Mouse (Mus musculus) neural tube, embryonic 14.5 days (tissue): ENCODE data around the gene Tbc1d7. TPM values are rescaled to one million over a fixed set of nuclear protein-coding genes. Genes with fewer than 3 reads are reported as not detected.

Source experiments
- ATAC-seq: fragments of 200-750 bp; cut with Nextera tagmentation; 2 replicates; pipeline ENCODE4 v1.8.0; 2017; ENCODE audit warnings: low read depth, mild to moderate bottlenecking, moderate TSS enrichment, moderate library complexity
- H3K27ac ChIP-seq: fragments of 300-500 bp; sonication (generic); 2 replicates; pipeline ENCODE4 v1.5.1; 2014; ENCODE audit warnings: low read depth, mild to moderate bottlenecking, control low read depth, low read length, moderate library complexity, mixed read lengths
- H3K27me3 ChIP-seq: fragments of 300-500 bp; sonication (generic); 2 replicates; pipeline ENCODE4 v1.6.1; 2014; ENCODE audit warnings: low read length; ENCODE audit not compliant: control insufficient read depth, insufficient read depth
- H3K36me3 ChIP-seq: fragments of 300-500 bp; sonication (generic); 2 replicates; pipeline ENCODE4 v1.6.1; 2014; ENCODE audit warnings: low read length, mixed read lengths; ENCODE audit not compliant: control insufficient read depth, insufficient read depth
- H3K4me1 ChIP-seq: fragments of 300-500 bp; sonication (generic); 2 replicates; pipeline ENCODE4 v1.6.1; 2014; ENCODE audit warnings: low read length; ENCODE audit not compliant: control insufficient read depth, insufficient read depth
- H3K4me2 ChIP-seq: fragments of 300-500 bp; sonication (generic); 2 replicates; pipeline ENCODE4 v1.6.1; 2014; ENCODE audit warnings: mild to moderate bottlenecking, low read depth, low read length, control low read depth
- H3K4me3 ChIP-seq: fragments of 300-500 bp; sonication (generic); 2 replicates; pipeline ENCODE4 v1.5.1; 2014; ENCODE audit warnings: low read depth, low read length, control low read depth, mixed read lengths
- H3K9ac ChIP-seq: fragments of 300-500 bp; sonication (generic); replicated peaks from 2 replicates; pipeline ENCODE4 v1.6.1; 2014; ENCODE audit warnings: low read depth, mild to moderate bottlenecking, control low read depth, low read length, mixed read lengths
- H3K9me3 ChIP-seq: fragments of 300-500 bp; sonication (generic); 2 replicates; pipeline ENCODE4 v1.6.1; 2016; ENCODE audit warnings: low read length; ENCODE audit not compliant: control insufficient read depth
- WGBS: fragments of 180-500 bp; shearing (Covaris S2); extraction: QIAGEN DNeasy Blood & Tissue Kit; methylation state at CpG from one replicate; pipeline ENCODE4 v1.1.7; 2014; 5-methylcytosine and 5-hydroxymethylcytosine counted together
- polyA plus RNA-seq: library from polyadenylated mRNA; unstranded; fragments of >200 nt; fragmentation: Nextera tagmentation; extraction: Ambion mirVana; gene quantifications from 2 replicates; pipeline ENCODE4 v1.2.1, GENCODE M21; 2014

Tbc1d7 gene
- polyA plus RNA-seq, 1 experiment from 2014 or later = 89.5 TPM

DNA sequence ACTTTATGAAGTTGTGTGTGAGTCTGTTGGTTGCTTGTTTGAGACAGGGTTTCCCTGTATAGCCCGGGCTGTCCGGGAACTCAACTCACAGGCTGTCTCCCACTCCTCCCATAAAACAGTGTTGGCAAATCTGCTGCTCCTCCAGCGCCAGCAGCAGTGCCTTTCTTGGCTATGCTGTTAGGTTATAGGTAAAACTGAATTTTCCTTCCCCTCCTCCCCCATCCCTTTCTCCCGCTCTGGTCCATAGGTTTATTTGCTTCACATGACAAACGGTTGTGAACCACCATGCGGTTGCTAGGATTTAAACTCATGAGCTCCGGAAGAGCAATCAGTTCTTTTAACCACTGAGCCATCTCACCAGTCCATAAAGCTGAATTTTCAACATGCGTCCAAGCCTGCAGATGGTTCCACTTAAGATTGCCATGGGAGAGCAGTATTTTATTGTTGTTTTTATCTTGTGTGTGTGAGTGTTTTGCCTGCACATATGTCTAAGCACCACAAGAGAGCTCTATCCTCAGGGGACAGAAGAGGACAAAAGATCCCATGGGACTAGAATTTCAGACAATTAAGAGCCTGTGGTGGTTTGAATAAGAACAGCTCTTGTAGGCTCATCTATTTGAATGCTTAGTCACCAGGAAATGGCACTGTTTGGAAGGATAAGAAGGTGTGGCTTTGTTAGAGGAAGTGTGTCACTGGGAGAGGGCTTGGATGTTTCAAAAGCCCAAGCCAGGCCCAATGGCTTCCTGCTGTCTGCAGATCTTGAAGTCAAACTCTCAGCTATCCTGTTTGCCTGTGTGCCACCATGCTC lies 12.2 kb upstream of the Tbc1d7 start:
- Histone ChIP-seq H3K36me3 (no peaks in the 10 kb centered on the region), H3K27ac (no peak overlapping the region), H3K4me3 (peak overlapping the region; percentile 20; the same call in 1 of the 2 replicates), H3K4me1 (no peaks in the 10 kb centered on the region), H3K9ac (no peak overlapping the region), H3K27me3 (no peaks in the 10 kb centered on the region), H3K9me3 (no peaks in the 10 kb centered on the region), H3K4me2 (peak overlapping the region; percentile 41)
- 31% methylated on average over 8 of the region's 8 CpGs for WGBS
- peak; percentile 54; the same call in 1 of the 2 replicates for ATAC-seq

DNA sequence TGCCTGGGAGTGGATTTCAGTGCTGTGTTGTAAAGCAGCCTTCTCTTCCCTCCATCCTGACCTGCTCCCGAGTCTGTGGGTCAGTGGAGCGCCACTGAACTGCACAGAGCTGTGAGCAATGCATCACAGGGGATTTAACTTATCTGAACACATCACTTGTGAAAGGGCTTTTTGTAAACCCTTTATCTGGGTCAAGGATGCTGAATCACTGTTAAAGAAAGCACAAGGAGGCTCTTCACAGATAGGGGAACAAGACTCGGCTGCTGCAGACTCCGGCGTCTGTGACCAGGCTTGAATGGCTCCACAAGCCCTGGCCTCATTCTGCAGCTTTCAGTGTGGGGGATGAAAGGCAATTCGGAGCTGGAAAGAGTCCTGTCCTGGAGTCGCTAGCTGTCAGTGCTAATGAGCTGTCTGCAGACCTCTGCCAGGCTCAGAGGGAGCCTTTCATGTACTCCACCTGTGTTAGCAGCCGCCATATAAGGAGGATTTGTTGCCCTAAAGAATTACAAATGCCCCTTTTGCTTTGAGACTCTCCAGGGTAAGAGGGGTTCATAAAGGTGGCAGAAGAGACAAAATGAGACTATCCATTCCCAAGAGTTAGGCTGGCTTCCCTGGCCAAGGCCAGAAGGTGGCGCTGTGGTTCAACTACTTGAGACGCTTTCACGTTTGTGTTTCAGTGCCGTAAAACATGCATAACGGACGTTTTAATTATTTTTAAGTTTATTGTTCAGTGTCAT lies 11.3 kb upstream of the Tbc1d7 start:
- Histone ChIP-seq H3K4me1 (no peaks in the 10 kb centered on the region), H3K27me3 (no peaks in the 10 kb centered on the region), H3K27ac (no peak overlapping the region), H3K36me3 (no peaks in the 10 kb centered on the region), H3K4me3 (peak overlapping the region; percentile 20; the same call in 1 of the 2 replicates), H3K9ac (no peak overlapping the region), H3K4me2 (peak overlapping the region; percentile 41), H3K9me3 (no peaks in the 10 kb centered on the region)
- peak; percentile 66; the same call in 1 of the 2 replicates for ATAC-seq
- 17% methylated on average over 14 of the region's 14 CpGs for WGBS

DNA sequence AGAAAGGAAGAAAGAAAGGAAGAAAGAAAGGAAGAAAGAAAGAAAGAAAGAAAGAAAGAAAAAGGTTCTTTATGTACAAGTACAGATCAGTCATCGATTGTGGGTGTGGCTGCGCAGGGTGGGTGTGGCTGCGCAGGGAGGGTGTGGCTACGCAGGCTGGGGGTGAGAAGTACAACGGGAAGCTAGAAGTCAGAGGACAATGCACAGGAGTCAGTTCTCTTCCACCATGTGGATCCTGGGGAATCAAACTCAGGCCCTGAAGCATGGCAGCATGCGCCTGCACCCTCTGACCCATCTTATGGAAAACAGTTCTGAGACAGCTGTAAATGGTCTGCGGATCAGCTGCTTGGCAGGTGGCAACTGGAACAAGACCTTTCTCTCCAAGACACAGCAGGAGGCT lies 9.8 kb upstream of the Tbc1d7 start:
- no peaks in the 10 kb centered on the region for H3K27me3 ChIP-seq
- H3K4me2 ChIP-seq = no peak overlapping the region
- H3K36me3 ChIP-seq = no peaks in the 10 kb centered on the region
- no peak overlapping the region for H3K9ac ChIP-seq
- no peak overlapping the region for H3K27ac ChIP-seq
- 65% methylated on average over 7 of the region's 7 CpGs for WGBS
- H3K9me3 ChIP-seq = no peaks in the 10 kb centered on the region
- no peak for ATAC-seq
- H3K4me3 ChIP-seq = no peak overlapping the region
- H3K4me1 ChIP-seq = no peaks in the 10 kb centered on the region

DNA sequence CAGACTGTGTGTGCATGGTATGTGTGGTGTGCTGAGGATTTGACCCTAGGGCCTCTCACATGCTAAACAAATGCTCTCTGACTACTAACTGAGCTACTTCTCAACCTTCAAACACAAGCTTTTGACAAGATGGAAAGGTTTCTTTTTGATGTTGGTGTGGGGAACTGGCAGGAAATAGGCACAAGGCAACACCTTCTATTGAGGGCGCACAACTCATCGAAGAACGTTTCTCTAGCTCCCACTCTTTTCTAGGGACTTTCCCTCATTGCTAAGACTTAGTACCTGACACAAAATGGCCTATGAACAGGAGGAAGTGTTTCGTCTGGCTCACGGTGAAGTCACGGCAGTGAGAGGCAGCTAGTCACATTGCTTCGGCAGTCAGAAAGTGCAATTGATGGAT lies 6.0 kb upstream of the Tbc1d7 start:
- Histone ChIP-seq H3K9ac (no peak overlapping the region), H3K4me2 (no peak overlapping the region), H3K27me3 (no peaks in the 10 kb centered on the region), H3K4me1 (no peaks in the 10 kb centered on the region), H3K36me3 (no peaks in the 10 kb centered on the region), H3K27ac (no peak overlapping the region), H3K4me3 (no peak overlapping the region), H3K9me3 (no peaks in the 10 kb centered on the region)
- WGBS = 92% methylated on average over 7 of the region's 7 CpGs
- no peak for ATAC-seq

DNA sequence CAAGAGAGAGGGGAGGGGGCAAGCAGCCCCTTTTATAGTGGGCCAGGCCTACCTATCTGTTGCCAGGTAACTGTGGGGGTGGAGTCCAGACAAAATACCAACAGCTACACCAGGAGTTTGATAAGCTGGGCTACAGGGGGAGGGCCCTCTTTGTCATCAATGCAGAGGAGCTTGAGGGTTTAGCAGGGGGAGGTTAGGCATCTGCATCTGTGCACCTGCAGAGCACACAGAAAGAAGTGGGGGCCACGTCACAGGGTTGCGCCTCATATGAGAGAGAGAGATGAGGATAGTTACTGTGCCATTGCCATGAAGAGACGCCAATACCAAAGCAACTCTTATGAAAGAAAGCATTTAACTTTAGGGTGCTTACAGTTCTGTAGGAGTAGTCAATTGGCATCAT lies 5.4 kb upstream of the Tbc1d7 start:
- whole genome bisulfite sequencing = 91% methylated on average over 3 of the region's 3 CpGs
- no peaks in the 10 kb centered on the region for H3K27me3 ChIP-seq
- no peak for ATAC-seq
- H3K4me3 ChIP-seq = no peak overlapping the region
- no peak overlapping the region for H3K9ac ChIP-seq
- no peak overlapping the region for H3K4me2 ChIP-seq
- no peaks in the 10 kb centered on the region for H3K9me3 ChIP-seq
- no peaks in the 10 kb centered on the region for H3K36me3 ChIP-seq
- H3K27ac ChIP-seq = no peak overlapping the region
- H3K4me1 ChIP-seq = peaks cover 4% of the 10 kb centered on the region; the same call in 1 of the 2 replicates

DNA sequence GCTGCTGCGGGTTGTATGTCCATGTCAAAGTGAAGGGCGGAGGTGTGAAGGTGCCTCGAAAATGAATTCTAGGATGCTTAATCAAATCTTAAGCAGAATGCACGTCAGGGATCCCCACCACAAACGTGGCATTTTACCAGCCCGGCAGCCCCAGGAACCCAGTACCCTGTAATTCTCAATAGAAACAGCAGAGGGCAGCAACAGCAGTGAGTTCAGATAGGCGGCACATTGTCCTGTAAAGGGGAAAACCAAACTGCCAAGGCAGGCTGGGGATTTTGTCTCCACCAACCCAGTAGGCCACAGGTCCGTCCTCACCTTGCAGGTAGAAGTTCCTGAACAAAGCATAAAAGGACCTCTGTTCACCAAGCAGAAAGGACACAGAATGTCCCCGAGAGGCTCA lies 2.0 kb upstream of the Tbc1d7 start:
- Histone ChIP-seq H3K4me2 (no peak overlapping the region), H3K9ac (no peak overlapping the region), H3K36me3 (no peaks in the 10 kb centered on the region), H3K27ac (no peak overlapping the region), H3K4me3 (no peak overlapping the region), H3K27me3 (no peaks in the 10 kb centered on the region), H3K9me3 (no peaks in the 10 kb centered on the region), H3K4me1 (peaks cover 5% of the 10 kb centered on the region; the same call in 1 of the 2 replicates)
- 16% methylated on average over 9 of the region's 9 CpGs for WGBS
- ATAC-seq = no peak

DNA sequence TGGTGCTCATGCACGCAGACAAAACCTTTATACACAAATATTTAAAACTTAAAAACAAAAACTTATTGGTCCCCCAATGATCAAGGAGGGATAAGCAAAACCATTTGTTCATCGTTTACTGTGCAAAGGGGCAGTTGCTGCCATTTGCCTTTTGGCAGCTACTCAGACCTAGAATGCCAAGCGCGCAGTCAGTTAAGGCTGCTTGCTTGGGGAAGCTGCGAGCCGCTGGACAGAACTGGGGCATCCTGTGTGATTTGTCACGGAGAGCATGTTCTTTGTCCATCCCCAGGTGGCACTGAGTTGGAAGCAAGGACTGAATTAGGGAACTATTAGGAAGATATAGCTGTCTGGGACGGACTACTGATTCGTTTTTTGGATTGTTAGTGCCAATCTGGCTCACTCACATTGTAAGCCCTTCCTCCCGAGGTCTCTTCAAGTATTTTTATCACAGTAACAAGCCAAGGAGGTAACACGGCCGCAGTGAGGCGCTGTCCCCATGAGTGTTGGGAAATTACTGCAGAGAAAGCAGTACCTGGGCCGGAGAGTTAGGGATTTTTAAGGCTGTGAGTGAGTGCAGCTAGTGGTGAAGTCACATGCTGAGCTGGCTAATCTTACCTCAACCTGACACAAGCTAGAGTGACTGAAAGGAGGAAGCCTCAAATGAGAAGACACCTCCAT lies 874 bp upstream of the Tbc1d7 start:
- Histone ChIP-seq H3K27ac (no peak overlapping the region; the same call in 1 of the 2 replicates), H3K9me3 (no peaks in the 10 kb centered on the region), H3K36me3 (no peaks in the 10 kb centered on the region), H3K27me3 (no peaks in the 10 kb centered on the region), H3K9ac (peak overlapping the region; percentile 58), H3K4me3 (peak overlapping the region; percentile 63), H3K4me2 (peak overlapping the region; percentile 78), H3K4me1 (peaks cover 5% of the 10 kb centered on the region; the same call in 1 of the 2 replicates)
- WGBS = 34% methylated on average over 14 of the region's 14 CpGs
- no peak for ATAC-seq

DNA sequence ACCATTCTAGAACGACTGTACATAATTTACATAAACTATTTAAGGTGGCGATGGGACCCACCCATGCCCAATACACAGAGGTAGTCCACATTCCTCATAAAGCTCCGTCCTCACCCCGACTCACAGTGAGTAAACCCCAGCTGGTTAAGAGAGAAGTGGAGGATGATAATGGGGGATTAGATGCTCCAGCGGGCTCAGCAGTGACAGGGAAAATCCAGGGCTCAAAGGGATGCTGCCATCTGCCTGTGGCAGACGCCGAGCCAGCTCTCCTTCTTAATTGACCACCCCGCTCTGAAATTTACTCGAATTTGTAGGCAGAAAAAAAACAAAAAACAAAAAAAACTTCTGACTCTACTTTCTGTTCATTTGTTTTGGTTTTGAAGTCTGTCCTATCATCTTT lies 3.6 kb downstream of the Tbc1d7 start:
- ATAC-seq = no peak
- Histone ChIP-seq H3K27ac (no peak overlapping the region), H3K36me3 (peaks cover 10% of the 10 kb centered on the region; the same call in 1 of the 2 replicates), H3K4me3 (no peak overlapping the region), H3K27me3 (no peaks in the 10 kb centered on the region), H3K4me1 (peaks cover 5% of the 10 kb centered on the region; the same call in 1 of the 2 replicates), H3K9me3 (no peaks in the 10 kb centered on the region), H3K4me2 (no peak overlapping the region), H3K9ac (no peak overlapping the region)
- 83% methylated on average over 9 of the region's 9 CpGs for WGBS
